Mouse (Mus musculus): ENCODE results near the gene Fbxw8.

- TF ChIP-seq CTCF (IDR thresholded peaks at IDR 0.05; ENCODE audit: extremely low read depth, insufficient read depth, insufficient read length, insufficient replicate concordance), result no peak
- TF ChIP-seq POLR2A (IDR thresholded peaks at IDR 0.05; ENCODE audit: low read depth, low read length), result no peak
Measured at GRCm38 (mm10) chr5:118029035-118029408, 126.2 kb downstream of the Fbxw8 start.
